Mouse (Mus musculus) liver, embryonic 15.5 days (tissue): Measurements from ENCODE around the gene Vwa3b. TPM values are rescaled to one million over a fixed set of nuclear protein-coding genes. Genes with fewer than 3 reads are reported as not detected.

Source experiments
- ATAC-seq: fragments of 200-750 bp; cut with Nextera tagmentation; 2 replicates; pipeline ENCODE4 v1.8.0; 2017; ENCODE audit warnings: moderate number of reproducible peaks, mild to moderate bottlenecking, moderate library complexity; ENCODE audit not compliant: insufficient read depth
- H3K27ac ChIP-seq: fragments of 300-500 bp; sonication (generic); replicated peaks from 2 replicates; pipeline ENCODE4 v1.5.1; 2015; ENCODE audit warnings: mild to moderate bottlenecking, inconsistent platforms
- H3K27me3 ChIP-seq: fragments of 300-500 bp; sonication (generic); 2 replicates; pipeline ENCODE4 v1.6.1; 2015; ENCODE audit warnings: mild to moderate bottlenecking, inconsistent platforms
- H3K36me3 ChIP-seq: fragments of 300-500 bp; sonication (generic); replicated peaks from 2 replicates; pipeline ENCODE4 v1.6.1; 2015; ENCODE audit warnings: moderate library complexity, mild to moderate bottlenecking, inconsistent platforms
- H3K4me1 ChIP-seq: fragments of 300-500 bp; sonication (generic); replicated peaks from 2 replicates; pipeline ENCODE4 v1.6.1; 2015; ENCODE audit warnings: inconsistent platforms
- H3K4me2 ChIP-seq: fragments of 300-500 bp; sonication (generic); 2 replicates; pipeline ENCODE4 v1.6.1; 2015; ENCODE audit warnings: moderate library complexity, mild to moderate bottlenecking, inconsistent platforms
- H3K4me3 ChIP-seq: fragments of 300-500 bp; sonication (generic); replicated peaks from 2 replicates; pipeline ENCODE4 v1.5.1; 2015; ENCODE audit warnings: mild to moderate bottlenecking, inconsistent platforms
- H3K9ac ChIP-seq: fragments of 300-500 bp; sonication (generic); 2 replicates; pipeline ENCODE4 v1.6.1; 2015; ENCODE audit warnings: moderate library complexity, mild to moderate bottlenecking, inconsistent platforms
- H3K9me3 ChIP-seq: fragments of 300-500 bp; sonication (generic); replicated peaks from 2 replicates; pipeline ENCODE4 v1.6.1; 2016; ENCODE audit warnings: inconsistent platforms
- WGBS: fragments of 180-500 bp; shearing (Covaris S2); methylation state at CpG from one replicate; pipeline ENCODE4 v1.1.7; 2015; ENCODE audit warnings: mixed read lengths; ENCODE audit not compliant: insufficient replicate concordance; 5-methylcytosine and 5-hydroxymethylcytosine counted together
- polyA plus RNA-seq: library from polyadenylated mRNA; unstranded; fragments of >200 nt; fragmentation: Nextera tagmentation; extraction: Ambion mirVana; gene quantifications from 2 replicates; pipeline ENCODE4 v1.2.1, GENCODE M21; 2015

Vwa3b gene
- polyA plus RNA-seq, 1 experiment from 2014 or later: not detected

- no peaks in the 10 kb centered on the region for H3K4me1 ChIP-seq
- no peaks in the 10 kb centered on the region for H3K36me3 ChIP-seq
- no peak for ATAC-seq
- H3K27me3 ChIP-seq: no peaks in the 10 kb centered on the region
- H3K9me3 ChIP-seq: no peaks in the 10 kb centered on the region
- 48% methylated on average over 8 of the region's 8 CpGs for WGBS
- H3K9ac ChIP-seq: no peak overlapping the region
- no peak overlapping the region for H3K27ac ChIP-seq
- no peak overlapping the region for H3K4me3 ChIP-seq
- H3K4me2 ChIP-seq: no peak overlapping the region
Measured at GRCm38 (mm10) chr1:37130012-37130570, 103.7 kb downstream of the Vwa3b start.

GRCm38 (mm10) chr1:37131146-37131545 is 104.8 kb downstream of the Vwa3b start:
- no peaks in the 10 kb centered on the region for H3K9me3 ChIP-seq
- H3K36me3 ChIP-seq: no peaks in the 10 kb centered on the region
- no peak for ATAC-seq
- H3K4me2 ChIP-seq: no peak overlapping the region
- no peak overlapping the region for H3K27ac ChIP-seq
- H3K9ac ChIP-seq: no peak overlapping the region
- no peak overlapping the region for H3K4me3 ChIP-seq
- no peaks in the 10 kb centered on the region for H3K27me3 ChIP-seq
- no peaks in the 10 kb centered on the region for H3K4me1 ChIP-seq

- ATAC-seq: no peak
Measured at GRCm38 (mm10) chr1:37132433-37132832, 106.0 kb downstream of the Vwa3b start.

DNA sequence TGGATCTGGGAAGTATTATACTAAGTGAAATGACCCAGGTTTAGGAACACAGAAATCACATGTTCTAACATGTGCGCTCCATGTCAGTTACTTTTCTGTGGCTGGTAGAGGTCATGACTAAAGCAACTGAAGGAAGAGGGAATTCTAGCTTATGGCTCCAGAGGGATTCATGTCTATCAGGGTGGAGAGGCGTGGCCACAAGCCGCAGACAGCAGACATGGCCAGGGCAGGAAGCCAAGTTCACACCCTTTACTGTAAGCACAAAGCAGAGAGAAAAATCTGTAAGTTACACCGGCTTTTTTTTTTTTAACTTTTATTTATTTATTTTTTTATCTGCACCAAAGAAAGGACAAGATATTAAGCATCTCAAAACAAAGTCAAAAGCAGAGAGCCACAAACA is 119.6 kb downstream of the Vwa3b start:
- no peaks in the 10 kb centered on the region for H3K36me3 ChIP-seq
- H3K27me3 ChIP-seq: no peaks in the 10 kb centered on the region
- H3K4me3 ChIP-seq: no peak overlapping the region
- no peak overlapping the region for H3K9ac ChIP-seq
- H3K27ac ChIP-seq: no peak overlapping the region
- no peaks in the 10 kb centered on the region for H3K9me3 ChIP-seq
- WGBS: 55% methylated on average over 4 of the region's 4 CpGs
- H3K4me1 ChIP-seq: no peaks in the 10 kb centered on the region
- H3K4me2 ChIP-seq: no peak overlapping the region
- no peak for ATAC-seq

More at GRCm38 (mm10) chr1:37132433-37132832, 106.0 kb downstream of the Vwa3b start:
- Histone ChIP-seq H3K4me1 (no peaks in the 10 kb centered on the region), H3K36me3 (no peaks in the 10 kb centered on the region), H3K27me3 (no peaks in the 10 kb centered on the region), H3K4me3 (no peak overlapping the region), H3K9ac (no peak overlapping the region), H3K9me3 (no peaks in the 10 kb centered on the region), H3K27ac (no peak overlapping the region), H3K4me2 (no peak overlapping the region)
- 44% methylated on average over 7 of the region's 7 CpGs for WGBS

- Histone ChIP-seq H3K36me3 (no peaks in the 10 kb centered on the region), H3K4me3 (no peak overlapping the region), H3K4me2 (no peak overlapping the region), H3K9me3 (no peaks in the 10 kb centered on the region), H3K9ac (no peak overlapping the region), H3K27me3 (no peaks in the 10 kb centered on the region), H3K27ac (no peak overlapping the region), H3K4me1 (no peaks in the 10 kb centered on the region)
- 71% methylated on average over 7 of the region's 7 CpGs for WGBS
- no peak for ATAC-seq
Measured at GRCm38 (mm10) chr1:37149866-37150265, 123.5 kb downstream of the Vwa3b start.

GRCm38 (mm10) chr1:37151896-37152295 is 125.5 kb downstream of the Vwa3b start:
- H3K9me3 ChIP-seq: no peaks in the 10 kb centered on the region
- H3K36me3 ChIP-seq: no peaks in the 10 kb centered on the region
- ATAC-seq: no peak
- H3K9ac ChIP-seq: no peak overlapping the region
- no peak overlapping the region for H3K27ac ChIP-seq
- H3K4me1 ChIP-seq: no peaks in the 10 kb centered on the region
- no peaks in the 10 kb centered on the region for H3K27me3 ChIP-seq
- no peak overlapping the region for H3K4me2 ChIP-seq
- WGBS: 68% methylated on average over 9 of the region's 9 CpGs
- H3K4me3 ChIP-seq: no peak overlapping the region

- H3K36me3 ChIP-seq: no peaks in the 10 kb centered on the region
- no peak for ATAC-seq
- WGBS: 57% methylated on average over 6 of the region's 6 CpGs
Measured at GRCm38 (mm10) chr1:37166066-37166465, 139.7 kb downstream of the Vwa3b start.

DNA sequence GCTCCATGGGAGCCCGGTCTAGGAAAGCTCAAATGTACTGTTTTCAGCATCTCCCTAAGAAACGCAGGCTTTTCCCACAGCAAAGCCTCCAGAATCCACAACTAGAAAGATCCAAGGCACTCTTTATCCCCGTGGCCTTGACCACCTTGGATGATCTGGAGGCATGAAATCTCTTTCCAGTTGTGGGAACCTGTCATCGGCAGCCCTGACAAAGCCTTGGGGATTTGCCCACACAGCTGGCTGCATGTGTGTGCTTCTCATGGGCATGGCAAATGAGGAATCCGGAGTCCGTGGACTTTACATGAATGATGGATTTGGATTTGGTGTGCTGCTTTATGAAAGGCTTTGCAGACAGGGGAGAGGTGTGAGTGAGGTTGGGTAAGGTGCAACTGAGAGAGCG is 141.5 kb downstream of the Vwa3b start:
- WGBS: 62% methylated on average over 7 of the region's 7 CpGs
- Histone ChIP-seq H3K9ac (no peak overlapping the region), H3K4me2 (no peak overlapping the region), H3K27ac (no peak overlapping the region), H3K4me1 (no peaks in the 10 kb centered on the region), H3K27me3 (no peaks in the 10 kb centered on the region), H3K4me3 (no peak overlapping the region), H3K36me3 (no peaks in the 10 kb centered on the region), H3K9me3 (no peaks in the 10 kb centered on the region)
- ATAC-seq: no peak

More at GRCm38 (mm10) chr1:37166066-37166465, 139.7 kb downstream of the Vwa3b start:
- no peaks in the 10 kb centered on the region for H3K9me3 ChIP-seq
- H3K27ac ChIP-seq: no peak overlapping the region
- no peaks in the 10 kb centered on the region for H3K27me3 ChIP-seq
- H3K9ac ChIP-seq: no peak overlapping the region
- H3K4me3 ChIP-seq: no peak overlapping the region
- H3K4me2 ChIP-seq: no peak overlapping the region
- H3K4me1 ChIP-seq: no peaks in the 10 kb centered on the region

GRCm38 (mm10) chr1:37177874-37178273 is 151.5 kb downstream of the Vwa3b start:
- Histone ChIP-seq H3K9ac (no peak overlapping the region), H3K4me2 (no peak overlapping the region), H3K27me3 (no peaks in the 10 kb centered on the region), H3K27ac (no peak overlapping the region), H3K4me3 (no peak overlapping the region), H3K36me3 (no peaks in the 10 kb centered on the region), H3K4me1 (no peaks in the 10 kb centered on the region), H3K9me3 (no peaks in the 10 kb centered on the region)
- ATAC-seq: no peak
- WGBS: 68% methylated on average over 2 of the region's 2 CpGs

- H3K9me3 ChIP-seq: no peaks in the 10 kb centered on the region
- no peak for ATAC-seq
- 50% methylated on average over 5 of the region's 5 CpGs for WGBS
Measured at GRCm38 (mm10) chr1:37179852-37180251, 153.5 kb downstream of the Vwa3b start.

GRCm38 (mm10) chr1:37187050-37187449 is 160.7 kb downstream of the Vwa3b start:
- WGBS: 58% methylated on average over 6 of the region's 6 CpGs

More at GRCm38 (mm10) chr1:37179852-37180251, 153.5 kb downstream of the Vwa3b start:
- Histone ChIP-seq H3K27ac (no peak overlapping the region), H3K27me3 (no peaks in the 10 kb centered on the region), H3K4me2 (no peak overlapping the region), H3K4me1 (no peaks in the 10 kb centered on the region), H3K36me3 (no peaks in the 10 kb centered on the region), H3K9ac (no peak overlapping the region), H3K4me3 (no peak overlapping the region)

GRCm38 (mm10) chr1:37194607-37195006 is 168.2 kb downstream of the Vwa3b start:
- Histone ChIP-seq H3K4me2 (no peak overlapping the region), H3K36me3 (no peaks in the 10 kb centered on the region), H3K4me3 (no peak overlapping the region), H3K9ac (no peak overlapping the region), H3K27me3 (no peaks in the 10 kb centered on the region), H3K4me1 (no peaks in the 10 kb centered on the region), H3K27ac (no peak overlapping the region), H3K9me3 (no peaks in the 10 kb centered on the region)
- no peak for ATAC-seq
- WGBS: 48% methylated on average over 4 of the region's 4 CpGs

More at GRCm38 (mm10) chr1:37187050-37187449, 160.7 kb downstream of the Vwa3b start:
- no peak overlapping the region for H3K27ac ChIP-seq
- no peaks in the 10 kb centered on the region for H3K9me3 ChIP-seq
- H3K36me3 ChIP-seq: no peaks in the 10 kb centered on the region
- H3K4me3 ChIP-seq: no peak overlapping the region
- ATAC-seq: no peak
- H3K4me1 ChIP-seq: no peaks in the 10 kb centered on the region
- H3K9ac ChIP-seq: no peak overlapping the region
- H3K4me2 ChIP-seq: no peak overlapping the region
- no peaks in the 10 kb centered on the region for H3K27me3 ChIP-seq
